Mouse (Mus musculus) lung, postnatal 0 days (tissue): ENCODE results near the gene Tspan9.

ENCODE experiments used
- CTCF ChIP-seq: IDR thresholded peaks from 2 replicates; pipeline ENCODE4 v1.5.1; 2016; ENCODE audit warnings: antibody characterized with exemption, mild to moderate bottlenecking
- EP300 ChIP-seq: IDR thresholded peaks from 2 replicates; pipeline ENCODE4 v1.6.1; 2016; ENCODE audit warnings: antibody characterized with exemption, mild to moderate bottlenecking, control low read depth

- no peak for TF ChIP-seq CTCF
- no peak for TF ChIP-seq EP300
These were observed 64.9 kb downstream of the Tspan9 start for GRCm38 (mm10) chr6:128078508-128078907.
